Mouse (Mus musculus) activated CD4-positive, CD25-positive, alpha-beta regulatory T cell, adult 4 months (primary cell): ENCODE measurements around the gene Tmem223. TPM values are rescaled to one million over a fixed set of nuclear protein-coding genes. Genes with fewer than 3 reads are reported as not detected.

Experiments
- ATAC-seq: one replicate; pipeline ENCODE4 v1.8.0; 2017
- polyA plus RNA-seq, 2 experiments: library from polyadenylated mRNA; unstranded; fragments of 100-300 nt; shearing (Covaris generic); gene quantifications; one replicate each; pipeline ENCODE4 v1.2.1; 2017

Gene Tmem223
- polyA plus RNA-seq, 2 experiments from 2014 or later, result 115 to 137 TPM

- no peak for ATAC-seq
Measured at GRCm38 (mm10) chr19:8747368-8747767, 23.4 kb upstream of the Tmem223 start.

- no peak for ATAC-seq
Measured at GRCm38 (mm10) chr19:8755652-8756051, 15.1 kb upstream of the Tmem223 start.

GRCm38 (mm10) chr19:8756635-8757387 is 14.0 kb upstream of the Tmem223 start, which contains the start of gene Nxf1:
TSS of gene Nxf1 (plus strand) at chr19:8757073.
- peak; percentile 80 for ATAC-seq

GRCm38 (mm10) chr19:8757471-8757998 is 13.3 kb upstream of the Tmem223 start:
- peak; percentile 15 for ATAC-seq

DNA sequence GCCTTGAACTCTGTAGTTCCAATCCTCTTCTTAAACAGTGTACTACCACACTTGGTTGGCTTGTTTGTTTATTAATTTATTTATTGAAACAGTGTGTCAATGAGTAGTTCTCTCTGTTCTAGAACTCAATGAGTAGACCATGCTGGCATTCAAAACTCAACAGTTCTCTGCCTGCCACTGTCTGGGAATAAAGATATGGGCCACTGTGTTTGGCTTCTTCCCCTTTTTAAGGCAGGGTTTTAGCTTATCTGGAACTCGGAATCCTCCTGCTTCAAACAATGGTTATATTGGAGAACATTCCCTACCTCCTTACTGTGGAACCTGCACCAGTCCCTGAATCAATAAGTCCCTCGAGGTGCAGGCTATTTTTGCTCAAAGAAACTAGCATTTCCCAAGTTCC is 11.9 kb upstream of the Tmem223 start:
- ATAC-seq, result no peak

DNA sequence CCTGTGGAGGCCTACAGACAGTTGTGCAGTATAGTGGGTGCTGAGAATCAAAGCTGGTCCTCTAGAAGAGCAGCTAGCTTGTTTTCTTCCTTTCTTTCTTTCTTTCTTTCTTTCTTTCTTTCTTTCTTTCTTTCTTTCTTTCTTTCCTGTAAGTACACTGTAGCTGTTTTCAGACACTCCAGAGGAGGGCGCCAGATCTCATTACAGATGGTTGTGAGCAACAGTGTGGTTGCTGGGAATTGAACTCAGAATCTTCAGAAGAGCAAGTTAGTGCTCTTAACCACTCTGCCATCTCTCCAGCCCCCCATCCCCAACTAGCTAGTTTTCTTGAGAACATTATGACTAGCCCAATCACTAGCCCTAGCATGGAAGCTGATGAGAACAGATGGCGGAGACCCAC is 10.0 kb upstream of the Tmem223 start:
- ATAC-seq, result no peak

DNA sequence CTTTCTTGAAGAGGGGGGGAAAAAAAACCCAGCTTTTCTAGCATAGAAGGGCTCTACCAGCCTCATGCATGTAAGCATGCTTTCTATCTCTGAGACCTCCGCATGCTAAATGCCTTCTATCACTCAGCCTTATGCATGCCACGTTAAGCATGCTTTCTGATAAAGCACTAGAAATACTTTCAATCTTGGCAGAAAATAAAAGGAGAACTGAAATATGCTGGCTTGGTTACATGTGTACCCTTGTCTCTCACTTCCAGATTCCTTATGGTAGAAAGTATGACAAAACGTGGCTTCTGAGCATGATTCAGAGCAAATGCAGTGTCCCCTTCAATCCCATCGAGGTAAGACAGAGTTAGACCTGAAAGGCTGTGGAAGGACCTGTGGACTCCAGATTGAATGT is 7.5 kb upstream of the Tmem223 start:
- ATAC-seq, result no peak

DNA sequence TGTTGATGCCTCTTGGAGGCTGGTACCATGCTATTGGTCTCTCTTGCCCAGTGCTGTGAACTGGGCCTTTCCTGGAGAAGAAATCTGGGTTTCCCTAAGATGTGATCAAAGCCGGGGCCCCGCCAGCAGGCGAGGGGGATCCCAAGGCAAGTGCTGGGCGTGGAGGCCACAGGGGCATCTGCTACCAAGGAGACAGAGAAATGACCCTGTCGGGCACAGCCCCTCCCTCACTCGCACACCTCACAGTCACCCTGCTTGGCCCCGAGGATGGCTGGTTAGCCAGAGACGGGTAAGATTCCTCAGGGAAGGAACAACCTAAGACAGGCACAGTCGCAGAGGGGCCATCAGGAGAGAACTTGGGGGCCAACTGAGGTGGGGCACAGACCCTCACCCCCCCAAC is 5.2 kb upstream of the Tmem223 start:
- ATAC-seq, result no peak

DNA sequence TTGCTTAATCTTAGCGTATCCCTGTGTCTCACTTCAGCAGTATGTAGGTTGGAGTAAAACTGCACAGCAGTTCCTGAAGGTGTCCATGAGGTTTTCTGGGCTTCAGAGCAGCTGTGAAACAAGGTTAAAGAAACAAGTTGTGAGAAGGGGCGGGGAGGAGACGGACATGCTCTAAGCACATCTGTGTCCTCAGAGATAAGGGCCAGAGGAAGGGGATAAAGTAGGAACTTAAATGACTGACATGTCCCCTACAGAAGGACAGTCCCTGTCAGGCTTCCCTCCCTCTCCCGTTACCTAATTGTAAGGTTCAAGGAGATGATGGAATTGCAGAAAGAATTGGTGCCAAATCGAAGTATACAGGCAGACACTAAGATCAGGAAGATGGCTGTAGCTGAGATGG is 2.2 kb downstream of the Tmem223 start:
- no peak for ATAC-seq

- ATAC-seq, result no peak
Measured at GRCm38 (mm10) chr19:8773409-8773808, 2.6 kb downstream of the Tmem223 start.

DNA sequence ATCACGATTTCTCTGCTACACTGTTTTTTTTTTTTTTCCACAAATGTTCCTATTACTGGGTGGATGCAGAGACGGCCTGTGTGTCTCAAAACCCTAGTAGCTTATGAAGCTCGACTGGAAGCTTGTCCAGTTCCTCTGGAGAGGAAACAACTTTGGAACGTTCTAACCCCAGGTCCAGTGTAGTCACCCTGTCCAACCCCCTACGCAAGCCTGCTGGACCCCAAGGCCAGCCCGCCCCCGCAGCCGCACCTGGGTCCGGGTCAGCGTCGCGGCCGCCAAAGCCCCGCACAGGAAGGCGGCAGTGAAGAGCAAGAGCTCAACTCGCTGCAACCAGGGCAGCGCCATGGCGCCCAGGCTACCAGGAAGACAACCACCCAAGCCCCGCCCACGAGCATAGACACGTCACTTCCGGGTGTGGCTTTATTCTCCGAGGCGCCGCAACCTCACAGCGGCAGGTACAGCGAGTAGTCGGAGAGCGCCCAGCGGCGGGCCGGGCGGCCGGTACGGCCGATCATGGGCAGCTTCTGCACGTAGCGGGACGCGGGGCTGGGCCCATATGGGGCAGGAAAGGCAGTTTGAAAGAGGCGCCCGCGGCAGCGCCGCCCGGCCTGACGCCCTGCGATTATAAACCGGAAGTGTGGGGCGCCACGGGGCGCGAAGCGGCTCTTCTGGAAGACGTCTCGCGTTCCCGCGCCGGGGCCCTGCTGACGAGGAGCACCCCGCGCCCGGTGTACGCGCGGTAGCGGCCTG is 3.5 kb downstream of the Tmem223 start, which contains the start of gene Tmem179b:
Gene Tmem179b (minus strand): TSS at position 382 of the 750 bp plus-strand sequence.
- peak; percentile 79 for ATAC-seq

- ATAC-seq, result no peak
Measured at GRCm38 (mm10) chr19:8774951-8775421, 4.2 kb downstream of the Tmem223 start.

GRCm38 (mm10) chr19:8786008-8786781 is 15.4 kb downstream of the Tmem223 start, which contains the start of gene Taf6l:
TSS of gene Taf6l (minus strand) at chr19:8786417.
- ATAC-seq, result peak; percentile 100

DNA sequence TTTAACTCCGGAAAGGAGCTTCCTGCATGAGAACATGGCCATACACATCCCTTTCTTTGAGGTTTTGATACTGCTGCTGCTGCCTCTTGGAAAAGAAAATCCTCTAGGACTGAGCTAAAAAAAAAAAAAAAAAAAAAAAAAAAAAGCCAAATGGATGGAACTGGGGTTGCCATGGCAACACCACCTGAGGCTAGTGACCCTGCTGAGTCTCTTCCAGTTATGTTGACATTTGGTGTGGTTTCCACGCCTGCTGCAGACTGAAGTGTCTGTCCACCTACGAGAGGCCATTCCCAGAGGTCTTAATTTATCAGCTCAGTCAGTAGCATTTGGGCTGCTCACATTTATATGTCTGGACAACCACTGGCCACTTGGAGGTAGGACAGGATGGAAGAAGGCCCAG is 17.7 kb downstream of the Tmem223 start:
- no peak for ATAC-seq

DNA sequence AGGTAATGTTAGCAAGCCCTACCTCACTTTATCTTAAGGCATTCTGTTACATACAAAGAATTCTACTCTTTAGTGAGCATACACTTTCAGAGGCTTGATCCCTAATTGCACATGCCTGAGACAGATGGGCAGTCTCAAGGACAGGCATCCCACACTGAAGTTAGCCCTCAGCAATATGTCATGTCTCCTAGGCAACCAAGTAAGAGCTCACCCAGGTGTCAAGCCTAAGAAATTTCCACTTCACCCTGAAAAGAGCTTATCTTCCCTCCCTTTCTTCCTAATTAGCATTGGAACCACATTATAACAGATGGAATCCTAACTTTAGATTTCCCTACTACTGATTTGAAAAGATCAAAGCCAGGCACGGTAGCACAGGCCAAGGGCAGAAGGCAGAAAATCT is 18.4 kb downstream of the Tmem223 start:
- ATAC-seq, result no peak

DNA sequence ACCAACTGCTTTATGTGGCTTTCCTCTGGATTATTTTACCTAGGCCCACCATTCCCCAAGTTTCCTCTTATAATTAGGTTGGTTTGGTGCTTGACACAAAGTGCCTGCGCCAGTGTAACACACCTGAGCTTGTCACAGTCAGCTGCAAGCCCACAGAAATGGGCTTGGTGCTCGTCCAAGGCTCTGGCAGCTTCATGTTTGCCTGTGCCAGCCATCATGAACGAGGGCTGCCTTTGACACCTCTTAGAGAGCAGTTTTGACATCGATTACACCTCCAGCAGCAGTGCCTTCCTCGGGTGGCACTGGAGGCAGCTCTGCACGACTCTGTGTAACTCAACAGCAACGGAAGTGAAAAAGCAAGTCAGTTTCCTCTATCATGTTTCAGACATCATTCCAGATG is 19.4 kb downstream of the Tmem223 start:
- ATAC-seq, result no peak

- ATAC-seq, result peak; percentile 59
Measured at GRCm38 (mm10) chr19:8798264-8798946, 27.6 kb downstream of the Tmem223 start, which contains the start of gene Polr2g. TSS of gene Polr2g (minus strand) at chr19:8798577.

- ATAC-seq, result no peak
Measured at GRCm38 (mm10) chr19:8798947-8799315, 28.1 kb downstream of the Tmem223 start.

GRCm38 (mm10) chr19:8802130-8802821 is 31.5 kb downstream of the Tmem223 start, which contains the start of gene Zbtb3:
TSS of gene Zbtb3 (plus strand) at chr19:8802555.
- peak; percentile 92 for ATAC-seq

- no peak for ATAC-seq
Measured at GRCm38 (mm10) chr19:8803204-8803780, 32.5 kb downstream of the Tmem223 start.
